Mouse (Mus musculus) heart, embryonic 13.5 days (tissue): ENCODE data around the gene Olfr186. TPM values are rescaled to one million over a fixed set of nuclear protein-coding genes. Genes with fewer than 3 reads are reported as not detected.

Experiments used
- ATAC-seq: fragments of 200-750 bp; cut with Nextera tagmentation; 2 replicates; pipeline ENCODE4 v1.8.0; 2017; ENCODE audit warnings: moderate TSS enrichment; ENCODE audit not compliant: insufficient number of reproducible peaks, low FRiP score, low TSS enrichment; ENCODE audit errors: extremely low read depth
- H3K27ac ChIP-seq: fragments of 300-500 bp; sonication (generic); replicated peaks from 2 replicates; pipeline ENCODE4 v1.5.1; 2015; ENCODE audit warnings: moderate library complexity, mild to moderate bottlenecking, inconsistent platforms
- H3K27me3 ChIP-seq: fragments of 300-500 bp; sonication (generic); replicated peaks from 2 replicates; pipeline ENCODE4 v1.6.1; 2015; ENCODE audit warnings: mild to moderate bottlenecking, inconsistent platforms
- H3K36me3 ChIP-seq: fragments of 300-500 bp; sonication (generic); 2 replicates; pipeline ENCODE4 v1.6.1; 2015; ENCODE audit warnings: mild to moderate bottlenecking, inconsistent platforms
- H3K4me1 ChIP-seq: fragments of 300-500 bp; sonication (generic); 2 replicates; pipeline ENCODE4 v1.6.1; 2015; ENCODE audit warnings: inconsistent platforms
- H3K4me2 ChIP-seq: fragments of 300-500 bp; sonication (generic); 2 replicates; pipeline ENCODE4 v1.6.1; 2015; ENCODE audit warnings: inconsistent platforms, mild to moderate bottlenecking, moderate library complexity
- H3K4me3 ChIP-seq: fragments of 300-500 bp; sonication (generic); 2 replicates; pipeline ENCODE4 v1.5.1; 2015; ENCODE audit warnings: moderate library complexity, mild to moderate bottlenecking, inconsistent platforms
- H3K9ac ChIP-seq: fragments of 300-500 bp; sonication (generic); 2 replicates; pipeline ENCODE4 v1.6.1; 2015; ENCODE audit warnings: inconsistent platforms, mild to moderate bottlenecking, moderate library complexity
- H3K9me3 ChIP-seq: fragments of 300-500 bp; sonication (generic); 2 replicates; pipeline ENCODE4 v1.6.1; 2016; ENCODE audit warnings: inconsistent platforms
- WGBS: fragments of 180-500 bp; shearing (Covaris S2); methylation state at CpG from one replicate; pipeline ENCODE4 v1.1.7; 2015; ENCODE audit warnings: mixed read lengths; 5-methylcytosine and 5-hydroxymethylcytosine counted together
- polyA plus RNA-seq: library from polyadenylated mRNA; unstranded; fragments of >200 nt; fragmentation: Nextera tagmentation; extraction: Ambion mirVana; gene quantifications from 2 replicates; pipeline ENCODE4 v1.2.1, GENCODE M21; 2015

Olfr186 gene
- polyA plus RNA-seq, 1 experiment from 2014 or later, result not detected

DNA sequence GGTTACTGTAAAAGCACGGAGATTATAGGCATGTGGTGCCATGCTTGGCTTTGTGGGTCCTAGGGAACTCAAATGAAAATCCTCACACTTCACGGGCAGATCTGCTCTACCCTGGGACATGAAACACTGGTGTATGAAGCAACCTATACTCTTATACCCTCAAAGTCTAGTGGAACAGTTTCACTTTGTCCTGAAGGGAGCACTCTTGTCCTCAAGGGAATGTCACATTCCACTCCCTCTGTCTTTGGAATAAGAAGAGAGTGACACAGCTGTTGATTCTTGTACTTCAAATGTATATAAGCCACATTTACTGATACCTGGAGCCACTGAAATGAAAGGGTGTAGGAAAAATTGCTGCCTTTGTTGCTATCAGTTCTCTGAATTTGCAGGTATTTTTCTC is 35.0 kb downstream of the Olfr186 start, which contains the start of gene Olfr183:
Gene Olfr183, plus strand, starts transcription at position 301 of the 400 bp plus-strand sequence.
- H3K9me3 ChIP-seq, result no peaks in the 10 kb centered on the region
- ATAC-seq, result no peak
- no peaks in the 10 kb centered on the region for H3K4me1 ChIP-seq
- H3K9ac ChIP-seq, result no peak within 1 kb of the TSS
- H3K4me2 ChIP-seq, result no peak within 1 kb of the TSS
- WGBS, result 65% methylated on average over 2 of the region's 2 CpGs
- H3K27me3 ChIP-seq, result no peaks in the 10 kb centered on the region
- no peaks in the 10 kb centered on the region for H3K36me3 ChIP-seq
- H3K4me3 ChIP-seq, result no peak within 1 kb of the TSS
- no peak within 1 kb of the TSS for H3K27ac ChIP-seq

Other genes starting within 250 kb of the Olfr186 start
- not detected in 2 replicates for gene Olfr173, start 230.0 kb downstream of the Olfr186 start, polyA plus RNA-seq
- not detected in 2 replicates for gene Olfr175-ps1, start 203.5 kb downstream of the Olfr186 start, polyA plus RNA-seq
- gene Olfr177, start 155.5 kb downstream of the Olfr186 start, polyA plus RNA-seq, result not detected in 2 replicates
- gene Olfr178, start 138.2 kb downstream of the Olfr186 start, polyA plus RNA-seq, result not detected in 2 replicates
- not detected in 2 replicates for gene Olfr181, start 101.5 kb downstream of the Olfr186 start, polyA plus RNA-seq
- not detected in 2 replicates for gene Olfr180, start 100.9 kb downstream of the Olfr186 start, polyA plus RNA-seq
- not detected in 2 replicates for gene Olfr183, start 34.9 kb downstream of the Olfr186 start, polyA plus RNA-seq
- not detected in 2 replicates for gene Olfr187, start 9.5 kb upstream of the Olfr186 start, polyA plus RNA-seq
- gene Olfr190, start 47.7 kb upstream of the Olfr186 start, polyA plus RNA-seq, result not detected in 2 replicates
- gene Olfr191, start 59.5 kb upstream of the Olfr186 start, polyA plus RNA-seq, result not detected in 2 replicates
- not detected in 2 replicates for gene Olfr193, start 81.6 kb upstream of the Olfr186 start, polyA plus RNA-seq
- not detected in 2 replicates for gene Olfr194, start 90.8 kb upstream of the Olfr186 start, polyA plus RNA-seq
- not detected in 2 replicates for gene Olfr195, start 116.8 kb upstream of the Olfr186 start, polyA plus RNA-seq
- gene Olfr196, start 140.2 kb upstream of the Olfr186 start, polyA plus RNA-seq, result not detected in 2 replicates
- not detected in 2 replicates for gene Olfr198, start 173.2 kb upstream of the Olfr186 start, polyA plus RNA-seq
- gene Olfr199, start 189.5 kb upstream of the Olfr186 start, polyA plus RNA-seq, result not detected in 2 replicates
- gene Olfr201, start 242.3 kb upstream of the Olfr186 start, polyA plus RNA-seq, result not detected in 2 replicates